Mouse (Mus musculus): ENCODE results near the gene Fzd4. TPM values are rescaled to one million over a fixed set of nuclear protein-coding genes. Genes with fewer than 3 reads are reported as not detected.

Gene Fzd4
- total RNA-seq, 1 experiment: 2.2 TPM

DNA sequence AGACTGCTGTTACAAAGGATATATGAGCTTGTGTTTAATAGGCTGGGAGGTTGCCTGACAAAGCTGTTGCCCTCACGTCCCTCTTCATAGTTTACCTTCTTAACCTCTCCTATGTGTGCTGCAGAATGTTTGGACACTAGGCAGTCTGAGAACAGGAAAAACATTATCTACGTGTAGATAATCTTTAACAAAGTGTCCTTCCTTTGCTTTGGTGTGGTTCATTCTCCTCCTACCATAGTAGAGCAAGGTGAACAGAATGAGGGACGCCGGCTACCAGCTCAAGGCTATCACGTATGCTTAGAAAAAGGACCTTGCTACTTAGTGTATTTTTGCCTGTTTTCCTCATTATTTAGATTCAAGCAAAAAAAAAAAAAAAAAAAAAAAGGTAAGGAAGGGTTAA, 24.6 kb downstream of the Fzd4 start:
- Histone ChIP-seq H3K4me1 (ENCODE audit: control insufficient read depth in 2 of 2, insufficient read depth in 2 of 2, low read length in 2 of 2, poor library complexity in 1 of 2) (no peaks in the 10 kb centered on the region), H3K9ac (ENCODE audit: insufficient read depth, low read depth, low read length, poor library complexity, severe bottlenecking) (no peak overlapping the region), H3K27ac (ENCODE audit: insufficient read depth, low read depth, low read length, poor library complexity, severe bottlenecking) (no peak overlapping the region), H3K9me3 (ENCODE audit: control insufficient read depth, insufficient read depth, low read depth, low read length) (no peaks in the 10 kb centered on the region), H3K4me3 (ENCODE audit: insufficient read depth in 1 of 2, low read depth in 1 of 2, low read length in 2 of 2, poor library complexity in 1 of 2, severe bottlenecking in 1 of 2) (no peak overlapping the region), H3K36me3 (ENCODE audit: control insufficient read depth, insufficient read depth, low read length, poor library complexity, severe bottlenecking) (no peaks in the 10 kb centered on the region)
- TF ChIP-seq ZNF384 (IDR thresholded peaks at IDR 0.05; ENCODE audit: low read depth, low read length) (no peak), MAFK (IDR thresholded peaks at IDR 0.05; ENCODE audit: insufficient read depth, low read depth, low read length) (no peak), CHD2 (IDR thresholded peaks at IDR 0.05; ENCODE audit: low read depth, low read length) (no peak), HCFC1 (IDR thresholded peaks at IDR 0.05; ENCODE audit: borderline replicate concordance, insufficient read depth, low read length) (no peak), ZC3H11A (IDR thresholded peaks at IDR 0.05; ENCODE audit: borderline replicate concordance, low read depth, low read length) (no peak)
- no peak for DNase-seq (ENCODE audit: low read depth, low spot score)
- in situ Hi-C loops (cut with MboI; ENCODE audit: low sequenced_read_pairs in 2 of 2, unreplicated experiment in 2 of 2): no loop called here

DNA sequence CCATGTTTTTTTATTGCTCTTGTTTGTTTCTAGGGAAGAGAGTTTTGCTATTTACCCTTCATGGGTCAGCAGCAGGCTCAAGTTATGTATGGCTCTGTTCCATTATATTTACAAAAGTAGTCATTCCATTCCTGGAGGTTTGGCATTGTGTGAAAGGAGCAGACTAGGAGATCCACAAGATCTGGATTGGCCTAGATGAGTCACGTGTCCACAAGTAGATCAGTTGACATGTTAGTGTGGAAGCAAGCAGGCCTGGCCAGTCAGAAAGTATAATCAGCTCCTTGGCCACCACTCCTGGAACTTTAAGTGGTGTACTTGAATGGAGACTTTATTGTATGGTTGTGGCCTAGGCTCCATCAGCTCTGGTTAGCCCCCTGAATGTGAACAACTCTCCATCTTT, 25.2 kb downstream of the Fzd4 start:
- Histone ChIP-seq H3K36me3 (ENCODE audit: control insufficient read depth, insufficient read depth, low read length, poor library complexity, severe bottlenecking) (no peaks in the 10 kb centered on the region), H3K9ac (ENCODE audit: insufficient read depth, low read depth, low read length, poor library complexity, severe bottlenecking) (no peak overlapping the region), H3K9me3 (ENCODE audit: control insufficient read depth, insufficient read depth, low read depth, low read length) (no peaks in the 10 kb centered on the region), H3K27ac (ENCODE audit: insufficient read depth, low read depth, low read length, poor library complexity, severe bottlenecking) (no peak overlapping the region), H3K4me1 (ENCODE audit: control insufficient read depth in 2 of 2, insufficient read depth in 2 of 2, low read length in 2 of 2, poor library complexity in 1 of 2) (no peaks in the 10 kb centered on the region), H3K4me3 (ENCODE audit: insufficient read depth in 1 of 2, low read depth in 1 of 2, low read length in 2 of 2, poor library complexity in 1 of 2, severe bottlenecking in 1 of 2) (no peak overlapping the region)
- TF ChIP-seq ZC3H11A (IDR thresholded peaks at IDR 0.05; ENCODE audit: borderline replicate concordance, low read depth, low read length) (no peak), ZNF384 (IDR thresholded peaks at IDR 0.05; ENCODE audit: low read depth, low read length) (no peak), MAFK (IDR thresholded peaks at IDR 0.05; ENCODE audit: insufficient read depth, low read depth, low read length) (no peak), HCFC1 (IDR thresholded peaks at IDR 0.05; ENCODE audit: borderline replicate concordance, insufficient read depth, low read length) (no peak), CHD2 (IDR thresholded peaks at IDR 0.05; ENCODE audit: low read depth, low read length) (no peak)
- in situ Hi-C loops (cut with MboI; ENCODE audit: low sequenced_read_pairs in 2 of 2, unreplicated experiment in 2 of 2): no loop called here
- no peak for DNase-seq (ENCODE audit: low read depth, low spot score)

DNA sequence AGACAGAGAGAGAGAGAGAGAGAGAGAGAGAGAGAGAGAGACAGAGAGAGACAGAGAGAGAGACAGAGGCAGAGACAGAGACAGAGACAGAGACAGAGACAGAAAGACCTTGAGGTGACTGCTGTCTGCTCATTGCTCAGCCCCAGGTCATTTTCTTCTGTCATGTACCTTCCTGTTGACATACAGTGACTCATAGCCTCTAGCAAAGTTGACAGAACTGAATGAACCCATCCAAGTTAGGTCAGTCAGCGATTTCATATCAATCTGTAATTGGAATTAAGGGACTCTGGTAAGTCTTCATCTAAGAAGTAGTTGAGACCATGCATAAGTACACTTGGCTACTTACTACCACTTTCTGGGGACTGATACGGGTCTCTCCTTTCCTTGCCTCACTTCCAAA, 27.0 kb downstream of the Fzd4 start:
- in situ Hi-C loops (cut with MboI; ENCODE audit: low sequenced_read_pairs in 2 of 2, unreplicated experiment in 2 of 2): no loop called here
- H3K4me3 ChIP-seq (ENCODE audit: insufficient read depth in 1 of 2, low read depth in 1 of 2, low read length in 2 of 2, poor library complexity in 1 of 2, severe bottlenecking in 1 of 2): no peak overlapping the region
- no peaks in the 10 kb centered on the region for H3K4me1 ChIP-seq (ENCODE audit: control insufficient read depth in 2 of 2, insufficient read depth in 2 of 2, low read length in 2 of 2, poor library complexity in 1 of 2)
- no peaks in the 10 kb centered on the region for H3K36me3 ChIP-seq (ENCODE audit: control insufficient read depth, insufficient read depth, low read length, poor library complexity, severe bottlenecking)
- no peak for DNase-seq (ENCODE audit: low read depth, low spot score)
- H3K9ac ChIP-seq (ENCODE audit: insufficient read depth, low read depth, low read length, poor library complexity, severe bottlenecking): no peak overlapping the region
- H3K9me3 ChIP-seq (ENCODE audit: control insufficient read depth, insufficient read depth, low read depth, low read length): no peaks in the 10 kb centered on the region
- TF ChIP-seq CHD2 (IDR thresholded peaks at IDR 0.05; ENCODE audit: low read depth, low read length) (no peak), ZNF384 (IDR thresholded peaks at IDR 0.05; ENCODE audit: low read depth, low read length) (no peak), HCFC1 (IDR thresholded peaks at IDR 0.05; ENCODE audit: borderline replicate concordance, insufficient read depth, low read length) (no peak), MAFK (IDR thresholded peaks at IDR 0.05; ENCODE audit: insufficient read depth, low read depth, low read length) (no peak), ZC3H11A (IDR thresholded peaks at IDR 0.05; ENCODE audit: borderline replicate concordance, low read depth, low read length) (no peak)
- no peak overlapping the region for H3K27ac ChIP-seq (ENCODE audit: insufficient read depth, low read depth, low read length, poor library complexity, severe bottlenecking)

DNA sequence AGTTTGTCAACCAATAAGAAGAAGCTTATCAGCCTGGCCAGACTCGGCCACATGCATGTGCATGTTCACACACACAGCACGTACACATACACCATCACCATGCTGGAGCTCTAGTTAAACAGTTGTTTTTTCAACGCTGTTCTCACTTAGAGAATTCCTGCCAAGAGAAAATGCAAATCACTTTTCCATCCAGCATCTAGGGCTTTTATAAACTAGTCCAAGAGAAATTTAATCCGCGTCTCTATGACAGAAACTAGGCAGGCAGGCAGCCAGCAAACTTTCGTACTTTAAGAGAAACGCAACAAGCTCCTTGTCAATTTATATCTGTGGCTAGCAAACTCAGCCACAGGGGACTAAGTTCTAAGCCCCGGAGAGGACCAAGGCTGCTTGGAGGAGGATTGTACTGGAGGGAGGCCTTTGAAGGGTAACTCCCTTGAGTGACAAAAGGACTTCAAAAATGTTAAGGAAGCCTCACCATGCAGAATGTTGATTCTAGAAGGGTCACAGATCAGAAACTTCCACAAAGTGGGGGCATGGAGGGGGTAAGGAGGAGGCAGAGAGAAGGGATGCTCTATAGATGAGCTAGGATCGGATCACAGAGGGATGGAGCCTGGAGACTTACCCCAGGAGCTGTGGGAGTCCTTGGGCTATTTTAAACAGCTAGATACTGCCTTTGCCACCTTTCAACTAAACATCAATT, 29.2 kb downstream of the Fzd4 start:
- no peak overlapping the region for H3K27ac ChIP-seq (ENCODE audit: insufficient read depth, low read depth, low read length, poor library complexity, severe bottlenecking)
- no peak overlapping the region for H3K4me3 ChIP-seq (ENCODE audit: insufficient read depth in 1 of 2, low read depth in 1 of 2, low read length in 2 of 2, poor library complexity in 1 of 2, severe bottlenecking in 1 of 2)
- no peak for TF ChIP-seq HCFC1 (IDR thresholded peaks at IDR 0.05; ENCODE audit: borderline replicate concordance, insufficient read depth, low read length)
- in situ Hi-C loops (cut with MboI; ENCODE audit: low sequenced_read_pairs in 2 of 2, unreplicated experiment in 2 of 2): no loop called here
- H3K9me3 ChIP-seq (ENCODE audit: control insufficient read depth, insufficient read depth, low read depth, low read length): no peaks in the 10 kb centered on the region
- no peak for DNase-seq (ENCODE audit: low read depth, low spot score)
- no peaks in the 10 kb centered on the region for H3K4me1 ChIP-seq (ENCODE audit: control insufficient read depth in 2 of 2, insufficient read depth in 2 of 2, low read length in 2 of 2, poor library complexity in 1 of 2)
- no peak overlapping the region for H3K9ac ChIP-seq (ENCODE audit: insufficient read depth, low read depth, low read length, poor library complexity, severe bottlenecking)
- no peaks in the 10 kb centered on the region for H3K36me3 ChIP-seq (ENCODE audit: control insufficient read depth, insufficient read depth, low read length, poor library complexity, severe bottlenecking)
